Mouse (Mus musculus): ENCODE measurements around the gene Dapk3. TPM values are rescaled to one million over a fixed set of nuclear protein-coding genes. Genes with fewer than 3 reads are reported as not detected.
A peak's percentile ranks its signal among the peaks of the same experiment; 100 is the strongest.
"Not testable (repeated sequence)": the region's sequence is repeated elsewhere in the genome, so short reads cannot be mapped to it uniquely, and the experiment has no call there.

The Dapk3 gene
- polyA plus RNA-seq, 1 experiment: 52.6 TPM

- peak within 1 kb of the TSS; percentile 59 for H3K27ac ChIP-seq (ENCODE audit: control insufficient read depth, insufficient read depth, low read depth, low read length)
- peaks cover 12% of the 10 kb centered on the region for H3K4me1 ChIP-seq (ENCODE audit: control insufficient read depth, insufficient read depth, low read length)
- TF ChIP-seq POLR2A (IDR thresholded peaks at IDR 0.05; ENCODE audit: control insufficient read depth, low read depth, low read length): peak; percentile 89
- TF ChIP-seq CTCF (IDR thresholded peaks at IDR 0.05; ENCODE audit: control insufficient read depth, insufficient read depth, insufficient replicate concordance, low read depth, low read length): no peak
- no peaks in the 10 kb centered on the region; the same call in none of the 2 replicates for H3K36me3 ChIP-seq (ENCODE audit: control insufficient read depth, insufficient read depth, low read length)
- H3K4me3 ChIP-seq (ENCODE audit: control insufficient read depth, low read depth, low read length): peak within 1 kb of the TSS; percentile 85
- no peaks in the 10 kb centered on the region for H3K27me3 ChIP-seq (ENCODE audit: control insufficient read depth, insufficient read depth, low read length)
Measured at GRCm38 (mm10) chr10:81167200-81168086, 15.4 kb upstream of the Dapk3 start, which contains the start of gene Pias4. Gene Pias4, minus strand, starts transcription at chr10:81167923.

- H3K4me3 ChIP-seq (ENCODE audit: control insufficient read depth, low read depth, low read length): peak overlapping the region; percentile 85
- no peaks in the 10 kb centered on the region for H3K27me3 ChIP-seq (ENCODE audit: control insufficient read depth, insufficient read depth, low read length)
- H3K27ac ChIP-seq (ENCODE audit: control insufficient read depth, insufficient read depth, low read depth, low read length): peak overlapping the region; percentile 59
- TF ChIP-seq CTCF (IDR thresholded peaks at IDR 0.05; ENCODE audit: control insufficient read depth, insufficient read depth, insufficient replicate concordance, low read depth, low read length): no peak
- no peak for TF ChIP-seq POLR2A (IDR thresholded peaks at IDR 0.05; ENCODE audit: control insufficient read depth, low read depth, low read length)
- no peaks in the 10 kb centered on the region; the same call in 1 of the 2 replicates for H3K36me3 ChIP-seq (ENCODE audit: control insufficient read depth, insufficient read depth, low read length)
- H3K4me1 ChIP-seq (ENCODE audit: control insufficient read depth, insufficient read depth, low read length): peaks cover 16% of the 10 kb centered on the region
Measured at GRCm38 (mm10) chr10:81168087-81168431, 14.7 kb upstream of the Dapk3 start.

GRCm38 (mm10) chr10:81168521-81169244, 14.1 kb upstream of the Dapk3 start:
- Histone ChIP-seq H3K27ac (ENCODE audit: control insufficient read depth, insufficient read depth, low read depth, low read length) (peak overlapping the region; percentile 59), H3K27me3 (ENCODE audit: control insufficient read depth, insufficient read depth, low read length) (no peaks in the 10 kb centered on the region), H3K4me3 (ENCODE audit: control insufficient read depth, low read depth, low read length) (peak overlapping the region; percentile 85), H3K4me1 (ENCODE audit: control insufficient read depth, insufficient read depth, low read length) (peaks cover 20% of the 10 kb centered on the region), H3K36me3 (ENCODE audit: control insufficient read depth, insufficient read depth, low read length) (no peaks in the 10 kb centered on the region; the same call in 1 of the 2 replicates)
- TF ChIP-seq POLR2A (IDR thresholded peaks at IDR 0.05; ENCODE audit: control insufficient read depth, low read depth, low read length) (0 out of 2 replicates have a peak, but pooled peaks have one; percentile 25), CTCF (IDR thresholded peaks at IDR 0.05; ENCODE audit: control insufficient read depth, insufficient read depth, insufficient replicate concordance, low read depth, low read length) (no peak)

GRCm38 (mm10) chr10:81169411-81169900, 13.3 kb upstream of the Dapk3 start:
- H3K36me3 ChIP-seq (ENCODE audit: control insufficient read depth, insufficient read depth, low read length); H3K4me3 ChIP-seq (ENCODE audit: control insufficient read depth, low read depth, low read length); H3K27me3 ChIP-seq (ENCODE audit: control insufficient read depth, insufficient read depth, low read length): not testable (repeated sequence)
- Histone ChIP-seq H3K27ac (ENCODE audit: control insufficient read depth, insufficient read depth, low read depth, low read length) (peak overlapping the region; percentile 10; the same call in 1 of the 2 replicates), H3K4me1 (ENCODE audit: control insufficient read depth, insufficient read depth, low read length) (peaks cover 23% of the 10 kb centered on the region)

- Histone ChIP-seq H3K36me3 (ENCODE audit: control insufficient read depth, insufficient read depth, low read length) (no peaks in the 10 kb centered on the region), H3K4me3 (ENCODE audit: control insufficient read depth, low read depth, low read length) (peak overlapping the region; percentile 72), H3K27me3 (ENCODE audit: control insufficient read depth, insufficient read depth, low read length) (no peaks in the 10 kb centered on the region), H3K4me1 (ENCODE audit: control insufficient read depth, insufficient read depth, low read length) (peaks cover 29% of the 10 kb centered on the region), H3K27ac (ENCODE audit: control insufficient read depth, insufficient read depth, low read depth, low read length) (peak overlapping the region; percentile 81)
- TF ChIP-seq CTCF (IDR thresholded peaks at IDR 0.05; ENCODE audit: control insufficient read depth, insufficient read depth, insufficient replicate concordance, low read depth, low read length) (peak; percentile 82; the same call in 1 of the 2 replicates), POLR2A (IDR thresholded peaks at IDR 0.05; ENCODE audit: control insufficient read depth, low read depth, low read length) (peak; percentile 51; the same call in 1 of the 2 replicates)
Measured at GRCm38 (mm10) chr10:81173132-81173531, 9.7 kb upstream of the Dapk3 start.

- peak; percentile 94; the same call in 1 of the 2 replicates for TF ChIP-seq CTCF (IDR thresholded peaks at IDR 0.05; ENCODE audit: control insufficient read depth, insufficient read depth, insufficient replicate concordance, low read depth, low read length)
- TF ChIP-seq POLR2A (IDR thresholded peaks at IDR 0.05; ENCODE audit: control insufficient read depth, low read depth, low read length): no peak
- no peaks in the 10 kb centered on the region for H3K27me3 ChIP-seq (ENCODE audit: control insufficient read depth, insufficient read depth, low read length)
- H3K27ac ChIP-seq (ENCODE audit: control insufficient read depth, insufficient read depth, low read depth, low read length): peak overlapping the region; percentile 65
- H3K36me3 ChIP-seq (ENCODE audit: control insufficient read depth, insufficient read depth, low read length): no peaks in the 10 kb centered on the region; the same call in none of the 2 replicates
- H3K4me3 ChIP-seq (ENCODE audit: control insufficient read depth, low read depth, low read length): peak overlapping the region; percentile 45
- H3K4me1 ChIP-seq (ENCODE audit: control insufficient read depth, insufficient read depth, low read length): peaks cover 24% of the 10 kb centered on the region
Measured at GRCm38 (mm10) chr10:81174617-81175344, 8.0 kb upstream of the Dapk3 start.

GRCm38 (mm10) chr10:81175345-81175701, 7.5 kb upstream of the Dapk3 start:
- H3K4me1 ChIP-seq (ENCODE audit: control insufficient read depth, insufficient read depth, low read length): peaks cover 24% of the 10 kb centered on the region
- not testable (repeated sequence) for H3K27me3 ChIP-seq (ENCODE audit: control insufficient read depth, insufficient read depth, low read length); H3K4me3 ChIP-seq (ENCODE audit: control insufficient read depth, low read depth, low read length); H3K36me3 ChIP-seq (ENCODE audit: control insufficient read depth, insufficient read depth, low read length)
- H3K27ac ChIP-seq (ENCODE audit: control insufficient read depth, insufficient read depth, low read depth, low read length): peak overlapping the region; percentile 25; the same call in 1 of the 2 replicates
